Mouse (Mus musculus): ENCODE data around the gene Tmem30b.

GRCm38 (mm10) chr12:73539151-73539550 lies 7.0 kb downstream of the Tmem30b start:
- TF ChIP-seq POLR2A (IDR thresholded peaks at IDR 0.05; ENCODE audit: extremely low read depth, insufficient read depth, low read length): no peak
- no peak for TF ChIP-seq CTCF (IDR thresholded peaks at IDR 0.05; ENCODE audit: extremely low read depth, insufficient read depth, low read length)

Measured in cortical plate, adult 2 months (tissue).